Mouse (Mus musculus) heart, adult 2 months (tissue): Measurements from ENCODE around the gene Bard1. TPM values are rescaled to one million over a fixed set of nuclear protein-coding genes. Genes with fewer than 3 reads are reported as not detected.

Source experiments
- DNase-seq, 2 experiments: peaks; one replicate each; pipeline ENCODE4 v3.0.0; 2021
- H3K27ac ChIP-seq: fragments of 200-600 bp; 2 replicates; pipeline ENCODE4 v1.8.1; 2022
- H3K27me3 ChIP-seq: fragments of 200-500 bp; 2 replicates; pipeline ENCODE4 v1.6.1; 2012; ENCODE audit warnings: mild to moderate bottlenecking, low read length, inconsistent platforms, mixed read lengths; ENCODE audit not compliant: control insufficient read depth, insufficient read depth
- H3K36me3 ChIP-seq: fragments of 200-500 bp; 2 replicates; pipeline ENCODE4 v1.6.1; 2012; ENCODE audit warnings: low read length, inconsistent platforms; ENCODE audit not compliant: control insufficient read depth, insufficient read depth
- H3K4me1 ChIP-seq: fragments of 200-500 bp; 2 replicates; pipeline ENCODE4 v1.6.1; 2011; ENCODE audit warnings: low read length; ENCODE audit not compliant: control insufficient read depth, insufficient read depth
- H3K4me3 ChIP-seq: fragments of 200-600 bp; 2 replicates; pipeline ENCODE4 v1.8.1; 2022
- H3K79me2 ChIP-seq: fragments of 200-500 bp; replicated peaks from 2 replicates; pipeline ENCODE4 v1.6.1; 2012; ENCODE audit warnings: mild to moderate bottlenecking, inconsistent platforms, low read length, moderate library complexity, mixed read lengths; ENCODE audit not compliant: control insufficient read depth, insufficient read depth
- H3K9ac ChIP-seq: fragments of 200-500 bp; 2 replicates; pipeline ENCODE4 v1.6.1; 2012; ENCODE audit warnings: low read depth, mild to moderate bottlenecking, control low read depth, inconsistent platforms, low read length, mixed read lengths
- CTCF ChIP-seq: fragments of 200-600 bp; IDR thresholded peaks from 2 replicates; pipeline ENCODE4 v1.8.1; 2022; ENCODE audit warnings: antibody characterized with exemption, mild to moderate bottlenecking, moderate library complexity
- EP300 ChIP-seq: fragments of 200-500 bp; IDR thresholded peaks from 2 replicates; pipeline ENCODE4 v1.6.1; 2011; ENCODE audit warnings: low read depth, low read length, control low read depth; ENCODE audit not compliant: insufficient read depth
- POLR2A ChIP-seq: fragments of 200-500 bp; IDR thresholded peaks from 2 replicates; pipeline ENCODE4 v1.6.1; 2011; ENCODE audit warnings: mild to moderate bottlenecking, low read depth, low read length, control low read depth; ENCODE audit not compliant: insufficient read depth
- WGBS: fragments of 180-500 bp; shearing (Covaris S2); methylation state at CpG from one replicate; pipeline ENCODE4 v1.1.7; 2018; 5-methylcytosine and 5-hydroxymethylcytosine counted together
- intact Hi-C: fragments of 180-260 bp; cut with DNase I; formaldehyde crosslinking; loops from one replicate; pipeline ENCODE4 v1.15.1; 2025
- polyA plus RNA-seq: library from polyadenylated mRNA; depleted of rRNA; stranded (reverse); fragments of >200 nt; gene quantifications from 2 replicates; pipeline ENCODE4 v1.2.3, GENCODE M21; 2012
- total RNA-seq, 2 experiments: library from RNA; stranded (reverse); gene quantifications; 2 replicates each; pipeline ENCODE4 v1.2.3; 2021

Bard1 gene
- total and polyA plus RNA-seq, 3 experiments, result 0.18 to 0.70 (median 0.60) TPM

DNA sequence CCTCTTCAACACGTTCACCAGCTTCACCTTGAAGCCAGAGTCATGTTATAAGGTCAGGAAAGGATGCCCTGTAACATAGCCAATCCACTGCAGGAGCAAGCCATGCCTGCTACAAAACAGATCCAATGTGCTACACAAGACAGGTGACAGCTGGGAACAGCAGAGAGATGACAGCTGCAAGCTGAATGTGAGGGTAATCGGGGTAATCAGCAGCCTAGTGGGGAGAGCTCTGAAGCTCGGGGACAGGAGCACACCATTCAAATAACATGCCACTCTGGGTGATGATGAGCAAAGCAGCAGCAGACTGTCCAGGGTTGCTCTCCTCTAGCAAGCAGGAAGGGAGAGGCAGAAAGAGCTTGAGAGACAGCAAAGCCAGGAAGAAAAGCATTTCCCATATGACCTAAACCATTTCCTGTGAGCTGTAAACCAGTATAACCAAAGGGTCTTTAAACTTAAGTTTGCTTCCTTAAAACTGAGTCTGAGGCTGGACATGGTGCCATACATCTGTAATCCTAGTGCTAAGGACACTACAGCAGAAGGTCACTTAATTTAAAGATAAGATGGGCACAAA, 2.9 kb downstream of the Bard1 start:
- no peaks in the 10 kb centered on the region for H3K27me3 ChIP-seq
- no peak overlapping the region for H3K9ac ChIP-seq
- peak overlapping the region; percentile 8; the same call in 1 of the 2 replicates for H3K27ac ChIP-seq
- peaks cover 6% of the 10 kb centered on the region for H3K4me1 ChIP-seq
- no peaks in the 10 kb centered on the region for H3K79me2 ChIP-seq
- TF ChIP-seq POLR2A (no peak), EP300 (no peak), CTCF (no peak)
- 4% methylated on average over 3 of the region's 3 CpGs for WGBS
- DNase-seq, result peak in 1 of 2 experiments; percentile 18
- H3K4me3 ChIP-seq, result no peak overlapping the region
- no peaks in the 10 kb centered on the region for H3K36me3 ChIP-seq
- intact Hi-C loops, result loop anchor here (10.0 kb wide), 1 partner anchor 455 kb away; the partner anchor contains the start of gene Atic

DNA sequence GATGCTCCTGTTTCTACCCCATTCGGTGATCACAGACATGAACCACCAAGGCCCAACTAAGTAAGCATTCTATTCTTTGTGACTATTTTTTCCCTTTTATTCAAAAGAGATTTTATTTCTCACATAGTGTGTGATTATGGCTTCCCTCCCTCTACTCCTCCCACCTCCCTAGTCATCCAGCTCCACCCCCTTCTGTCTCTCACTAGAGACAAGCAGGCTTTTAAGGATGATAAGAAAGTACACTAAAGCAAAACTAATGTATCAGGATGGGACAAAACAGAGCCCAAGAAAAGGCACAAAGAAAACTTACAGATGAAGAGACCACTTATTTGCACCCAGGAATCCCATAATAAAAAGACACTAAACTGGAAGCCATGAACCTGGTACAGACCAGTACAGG, 6.9 kb downstream of the Bard1 start:
- DNase-seq, result no peak
- no peaks in the 10 kb centered on the region for H3K36me3 ChIP-seq
- TF ChIP-seq EP300, result no peak
- TF ChIP-seq POLR2A, result no peak
- no peak for TF ChIP-seq CTCF
- intact Hi-C loops, result no loop called here
- H3K9ac ChIP-seq, result no peak overlapping the region
- H3K27me3 ChIP-seq, result no peaks in the 10 kb centered on the region
- H3K79me2 ChIP-seq, result no peaks in the 10 kb centered on the region
- H3K4me3 ChIP-seq, result no peak overlapping the region
- H3K27ac ChIP-seq, result no peak overlapping the region
- peaks cover 4% of the 10 kb centered on the region for H3K4me1 ChIP-seq
- 94% methylated on average over 1 of the region's 1 CpGs for WGBS

- intact Hi-C loops, result no loop called here
These were observed 7.6 kb downstream of the Bard1 start for GRCm38 (mm10) chr1:71095211-71095805.

DNA sequence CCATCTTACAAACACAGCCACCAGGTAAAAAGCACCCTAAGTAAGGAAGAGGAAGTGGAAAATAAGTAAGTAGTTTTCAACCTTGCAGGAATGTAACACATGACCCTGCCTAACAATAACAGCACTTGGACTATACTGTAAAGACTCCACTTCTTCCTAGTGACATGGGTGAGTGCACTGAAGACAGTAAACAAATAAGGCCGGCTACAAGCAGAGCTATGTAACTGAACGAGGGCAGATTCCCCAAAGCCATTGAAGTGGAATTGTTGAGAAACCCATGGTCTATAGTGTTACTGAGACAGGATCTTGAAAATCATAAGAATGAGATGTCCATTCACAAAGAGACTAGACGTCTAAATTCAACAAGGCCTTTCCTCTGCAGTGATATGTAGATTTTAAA, 27.3 kb downstream of the Bard1 start:
- Histone ChIP-seq H3K36me3 (no peaks in the 10 kb centered on the region), H3K4me3 (no peak overlapping the region), H3K4me1 (no peaks in the 10 kb centered on the region), H3K27ac (no peak overlapping the region), H3K9ac (no peak overlapping the region), H3K79me2 (no peaks in the 10 kb centered on the region), H3K27me3 (no peaks in the 10 kb centered on the region)
- DNase-seq, result no peak
- 85% methylated on average over 3 of the region's 3 CpGs for WGBS
- TF ChIP-seq EP300 (no peak), CTCF (no peak), POLR2A (no peak)
- intact Hi-C loops, result no loop called here

More at GRCm38 (mm10) chr1:71095211-71095805, 7.6 kb downstream of the Bard1 start:
- Histone ChIP-seq H3K27ac (no peak overlapping the region), H3K9ac (no peak overlapping the region), H3K36me3 (no peaks in the 10 kb centered on the region), H3K79me2 (no peaks in the 10 kb centered on the region), H3K4me1 (peaks cover 4% of the 10 kb centered on the region), H3K4me3 (no peak overlapping the region), H3K27me3 (no peaks in the 10 kb centered on the region)
- no peak for DNase-seq
- TF ChIP-seq POLR2A, result no peak
- no peak for TF ChIP-seq CTCF
- TF ChIP-seq EP300, result no peak
- WGBS, result 91% methylated on average over 2 of the region's 2 CpGs

GRCm38 (mm10) chr1:71070771-71071170, 32.2 kb downstream of the Bard1 start:
- Histone ChIP-seq H3K79me2 (no peaks in the 10 kb centered on the region), H3K27me3 (no peaks in the 10 kb centered on the region), H3K27ac (no peak overlapping the region), H3K9ac (no peak overlapping the region), H3K36me3 (no peaks in the 10 kb centered on the region), H3K4me1 (no peaks in the 10 kb centered on the region), H3K4me3 (no peak overlapping the region)
- DNase-seq, result no peak
- TF ChIP-seq CTCF (peak; percentile 13; the same call in 1 of the 2 replicates), POLR2A (no peak)
- intact Hi-C loops, result no loop called here

- Histone ChIP-seq H3K9ac (no peak overlapping the region), H3K79me2 (no peaks in the 10 kb centered on the region), H3K4me3 (no peak overlapping the region), H3K27ac (no peak overlapping the region), H3K27me3 (no peaks in the 10 kb centered on the region), H3K4me1 (no peaks in the 10 kb centered on the region), H3K36me3 (no peaks in the 10 kb centered on the region)
- TF ChIP-seq EP300, result no peak
- TF ChIP-seq CTCF, result no peak
- TF ChIP-seq POLR2A, result no peak
- intact Hi-C loops, result no loop called here
- no peak for DNase-seq
- WGBS, result 52% methylated on average over 3 of the region's 3 CpGs
These were observed 34.1 kb downstream of the Bard1 start for GRCm38 (mm10) chr1:71068728-71069304.
